Mouse (Mus musculus): ENCODE data around the gene Polr2f. TPM values are rescaled to one million over a fixed set of nuclear protein-coding genes. Genes with fewer than 3 reads are reported as not detected.

Gene Polr2f
- polyA plus RNA-seq, 1 experiment from 2014 or later: 321 TPM

DNA sequence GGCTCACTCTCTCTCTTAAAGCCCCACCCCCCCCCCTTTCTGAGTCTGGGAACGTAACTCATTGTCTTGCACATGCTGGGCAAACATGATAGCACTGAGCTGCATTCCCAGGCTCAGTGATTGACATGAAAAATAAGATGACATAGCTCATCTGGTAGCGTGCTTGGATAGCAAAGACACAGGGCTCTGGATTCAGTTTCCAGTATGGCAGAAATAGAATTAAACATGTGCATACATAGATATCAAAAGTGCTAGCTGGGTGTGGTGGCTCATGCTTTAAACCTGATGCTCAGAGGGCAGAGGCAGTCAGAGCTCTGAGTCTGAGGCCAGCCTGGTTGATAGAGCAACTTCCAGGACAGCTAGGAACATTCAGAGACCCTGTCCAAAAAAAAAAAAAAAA, 35.0 kb upstream of the Polr2f start:
- TF ChIP-seq CTCF (IDR thresholded peaks at IDR 0.05; ENCODE audit: low read depth): no peak
- WGBS: 57% methylated on average over 2 of the region's 2 CpGs
- ATAC-seq (replicated peaks; ENCODE audit: low FRiP score, low read depth): no peak

DNA sequence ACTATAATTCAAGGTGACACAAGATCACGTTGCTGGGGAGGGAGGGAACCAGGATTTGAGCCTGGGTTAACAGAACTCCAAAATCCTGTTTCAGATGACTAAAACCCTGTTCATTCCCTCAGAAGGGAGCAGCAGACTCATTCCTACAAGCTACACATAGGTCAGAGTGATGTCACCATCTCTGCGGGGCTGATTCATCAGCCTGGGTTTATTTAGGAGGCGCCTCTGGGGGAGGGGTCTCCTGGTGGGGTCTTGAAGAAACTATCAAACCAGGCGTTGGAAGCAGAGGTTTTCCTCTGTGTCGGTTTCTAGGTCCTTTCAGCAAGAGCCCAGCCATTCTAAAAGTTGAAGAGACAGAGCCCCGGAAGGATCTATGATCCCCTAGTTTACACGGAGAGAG, 32.8 kb upstream of the Polr2f start:
- Histone ChIP-seq H3K4me2 (ENCODE audit: low read length) (peak overlapping the region; percentile 86), H3K9me3 (replicated peaks; ENCODE audit: low read length) (no peaks in the 10 kb centered on the region), H3K4me1 (replicated peaks; ENCODE audit: insufficient read depth, low read length) (peaks cover 18% of the 10 kb centered on the region), H3K36me3 (ENCODE audit: insufficient read depth, low read length) (no peaks in the 10 kb centered on the region), H3K27me3 (ENCODE audit: insufficient read depth, low read length) (no peaks in the 10 kb centered on the region), H3K9ac (ENCODE audit: low read depth, low read length) (no peak overlapping the region), H3K4me3 (replicated peaks; ENCODE audit: low read depth, low read length) (no peak overlapping the region), H3K27ac (peak overlapping the region; percentile 89)
- TF ChIP-seq CTCF (IDR thresholded peaks at IDR 0.05; ENCODE audit: low read depth): no peak
- DNase-seq (ENCODE audit: low spot score) (peak; percentile 22), ATAC-seq (replicated peaks; ENCODE audit: low FRiP score, low read depth) (no peak)
- 19% methylated on average over 7 of the region's 7 CpGs for WGBS

More for the DNA sequence above, 35.0 kb upstream of the Polr2f start:
- H3K4me2 ChIP-seq (ENCODE audit: low read length): no peak overlapping the region
- DNase-seq (ENCODE audit: low spot score): no peak
- H3K9ac ChIP-seq (ENCODE audit: low read depth, low read length): no peak overlapping the region
- peaks cover 20% of the 10 kb centered on the region for H3K4me1 ChIP-seq (replicated peaks; ENCODE audit: insufficient read depth, low read length)
- no peaks in the 10 kb centered on the region for H3K27me3 ChIP-seq (ENCODE audit: insufficient read depth, low read length)
- no peak overlapping the region for H3K4me3 ChIP-seq (replicated peaks; ENCODE audit: low read depth, low read length)
- H3K9me3 ChIP-seq (replicated peaks; ENCODE audit: low read length): no peaks in the 10 kb centered on the region
- no peak overlapping the region for H3K27ac ChIP-seq
- H3K36me3 ChIP-seq (ENCODE audit: insufficient read depth, low read length): no peaks in the 10 kb centered on the region

GRCm38 (mm10) chr15:79108421-79109320, 32.1 kb upstream of the Polr2f start, which contains the start of gene Micall1:
Gene Micall1, plus strand, starts transcription at chr15:79108898.
- DNase-seq (ENCODE audit: low spot score) (peak; percentile 59), ATAC-seq (replicated peaks; ENCODE audit: low FRiP score, low read depth) (peak; percentile 85)
- Histone ChIP-seq H3K9ac (ENCODE audit: low read depth, low read length) (peak within 1 kb of the TSS; percentile 89), H3K36me3 (ENCODE audit: insufficient read depth, low read length) (no peaks in the 10 kb centered on the region), H3K4me1 (replicated peaks; ENCODE audit: insufficient read depth, low read length) (peaks cover 18% of the 10 kb centered on the region), H3K4me3 (replicated peaks; ENCODE audit: low read depth, low read length) (peak within 1 kb of the TSS; percentile 82), H3K4me2 (ENCODE audit: low read length) (peak within 1 kb of the TSS; percentile 86), H3K27me3 (ENCODE audit: insufficient read depth, low read length) (no peaks in the 10 kb centered on the region), H3K27ac (peak within 1 kb of the TSS; percentile 89), H3K9me3 (replicated peaks; ENCODE audit: low read length) (no peaks in the 10 kb centered on the region)
- no peak for TF ChIP-seq CTCF (IDR thresholded peaks at IDR 0.05; ENCODE audit: low read depth)
- under 1% methylated on average over 56 of the region's 85 CpGs for WGBS

- no peak for TF ChIP-seq CTCF (IDR thresholded peaks at IDR 0.05; ENCODE audit: low read depth)
- Histone ChIP-seq H3K4me2 (ENCODE audit: low read length) (peak overlapping the region; percentile 86), H3K27me3 (ENCODE audit: insufficient read depth, low read length) (no peaks in the 10 kb centered on the region), H3K4me3 (replicated peaks; ENCODE audit: low read depth, low read length) (peak overlapping the region; percentile 82), H3K36me3 (ENCODE audit: insufficient read depth, low read length) (no peaks in the 10 kb centered on the region), H3K27ac (peak overlapping the region; percentile 89), H3K9me3 (replicated peaks; ENCODE audit: low read length) (no peaks in the 10 kb centered on the region), H3K9ac (ENCODE audit: low read depth, low read length) (peak overlapping the region; percentile 89), H3K4me1 (replicated peaks; ENCODE audit: insufficient read depth, low read length) (peaks cover 18% of the 10 kb centered on the region)
- whole genome bisulfite sequencing: 1% methylated on average over 46 of the region's 46 CpGs
- DNase-seq (ENCODE audit: low spot score) (peak; percentile 27), ATAC-seq (replicated peaks; ENCODE audit: low FRiP score, low read depth) (peak; percentile 65)
These were observed 31.4 kb upstream of the Polr2f start for GRCm38 (mm10) chr15:79109321-79109934.

DNA sequence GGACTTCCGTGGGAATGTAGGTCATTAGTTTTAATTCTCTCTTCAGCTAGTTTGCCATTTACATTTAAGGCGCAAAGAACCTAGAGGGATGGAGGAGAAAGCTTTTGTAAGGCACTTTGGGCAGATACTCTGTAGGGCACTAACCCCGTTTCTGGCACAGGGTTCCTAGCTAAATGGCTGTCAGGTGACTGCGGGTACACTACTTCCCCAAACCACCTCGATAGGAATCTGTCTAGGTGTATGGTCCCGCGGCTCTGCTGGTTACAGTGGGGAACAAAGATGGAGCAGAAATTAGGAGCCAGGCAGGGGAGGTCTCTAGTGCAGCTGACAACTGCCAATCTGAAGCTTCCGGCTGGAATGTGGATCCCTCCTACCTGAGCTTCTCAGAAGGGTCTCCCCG, 30.8 kb upstream of the Polr2f start:
- Histone ChIP-seq H3K27me3 (ENCODE audit: insufficient read depth, low read length) (no peaks in the 10 kb centered on the region), H3K4me3 (replicated peaks; ENCODE audit: low read depth, low read length) (peak overlapping the region; percentile 82), H3K27ac (no peak overlapping the region), H3K9ac (ENCODE audit: low read depth, low read length) (peak overlapping the region; percentile 89; the same call in 1 of the 2 replicates), H3K4me1 (replicated peaks; ENCODE audit: insufficient read depth, low read length) (peaks cover 18% of the 10 kb centered on the region), H3K36me3 (ENCODE audit: insufficient read depth, low read length) (peaks cover 6% of the 10 kb centered on the region; the same call in 1 of the 2 replicates), H3K9me3 (replicated peaks; ENCODE audit: low read length) (no peaks in the 10 kb centered on the region), H3K4me2 (ENCODE audit: low read length) (peak overlapping the region; percentile 86)
- ATAC-seq (replicated peaks; ENCODE audit: low FRiP score, low read depth) (no peak), DNase-seq (ENCODE audit: low spot score) (no peak)
- TF ChIP-seq CTCF (IDR thresholded peaks at IDR 0.05; ENCODE audit: low read depth): no peak
- 14% methylated on average over 9 of the region's 9 CpGs for WGBS

- peak overlapping the region; percentile 86 for H3K4me2 ChIP-seq (ENCODE audit: low read length)
- no peak overlapping the region for H3K27ac ChIP-seq
- peak overlapping the region; percentile 50 for H3K9ac ChIP-seq (ENCODE audit: low read depth, low read length)
- no peaks in the 10 kb centered on the region for H3K9me3 ChIP-seq (replicated peaks; ENCODE audit: low read length)
- no peaks in the 10 kb centered on the region for H3K27me3 ChIP-seq (ENCODE audit: insufficient read depth, low read length)
- no peak for TF ChIP-seq CTCF (IDR thresholded peaks at IDR 0.05; ENCODE audit: low read depth)
- peak overlapping the region; percentile 82 for H3K4me3 ChIP-seq (replicated peaks; ENCODE audit: low read depth, low read length)
- DNase-seq (ENCODE audit: low spot score): no peak
- WGBS: 64% methylated on average over 2 of the region's 2 CpGs
- ATAC-seq (replicated peaks; ENCODE audit: low FRiP score, low read depth): no peak
- H3K4me1 ChIP-seq (replicated peaks; ENCODE audit: insufficient read depth, low read length): peaks cover 18% of the 10 kb centered on the region
- peaks cover 8% of the 10 kb centered on the region; the same call in 1 of the 2 replicates for H3K36me3 ChIP-seq (ENCODE audit: insufficient read depth, low read length)
These were observed 30.3 kb upstream of the Polr2f start for GRCm38 (mm10) chr15:79110528-79110927.
